In the genomic region with DNA sequence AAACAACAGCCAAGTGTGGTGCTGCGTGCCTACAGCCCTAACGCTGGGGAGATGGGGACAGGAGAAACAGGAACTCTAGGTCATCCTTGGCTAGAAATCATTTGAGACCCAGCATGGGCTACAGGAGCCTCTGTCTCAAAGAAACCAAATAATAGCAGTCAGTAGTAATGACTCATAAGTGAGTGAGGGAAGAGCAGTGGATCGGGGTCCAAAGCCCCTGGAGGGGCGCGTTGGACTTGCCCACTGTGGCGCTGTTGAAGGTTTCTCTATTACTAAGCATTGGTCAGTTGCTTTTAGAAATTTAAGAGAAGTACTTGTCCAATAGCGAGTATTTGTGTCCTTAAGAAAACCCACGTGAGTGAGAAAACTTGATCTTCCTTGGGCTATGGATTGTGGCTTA, we compare ENCODE assay signal across 34 mouse cellular contexts.
"Had no signal": no experiment of that assay in that cellular context is flagged by ENCODE, and none has a peak within 500 bp of the region (broad histone marks: within the 10 kb centered on the region; RNA-seq: fewer than 3 reads in every experiment).

No protein-coding gene starts in this region.

- ATAC-seq: hindbrain, embryonic 16.5 days; hindbrain, postnatal 0 days; inflammation-experienced regulatory T-cells, adult 6 months; intestine, embryonic 15.5 days; intestine, embryonic 16.5 days; intestine, postnatal 0 days had no signal

- H3K4me1 ChIP-seq: heart, embryonic 10.5 days; heart, embryonic 12.5 days; heart, embryonic 13.5 days; heart, embryonic 15.5 days; hindbrain, embryonic 10.5 days; hindbrain, embryonic 12.5 days; hindbrain, embryonic 13.5 days; hindbrain, embryonic 15.5 days; intestine, embryonic 15.5 days; kidney, embryonic 15.5 days had no signal

- H3K27ac ChIP-seq: heart, embryonic 10.5 days; heart, embryonic 13.5 days; heart, embryonic 15.5 days; hindbrain, embryonic 10.5 days; hindbrain, embryonic 12.5 days; hindbrain, embryonic 13.5 days; hindbrain, embryonic 14.5 days; hindbrain, embryonic 15.5 days; hindbrain, postnatal 0 days; intestine, embryonic 15.5 days; kidney, embryonic 15.5 days; kidney, postnatal 0 days; layer of hippocampus, adult 2 months had no signal

- H3K4me3 ChIP-seq: heart, embryonic 10.5 days; heart, embryonic 12.5 days; heart, embryonic 13.5 days; heart, embryonic 15.5 days; hindbrain, embryonic 10.5 days; hindbrain, embryonic 12.5 days; hindbrain, embryonic 13.5 days; hindbrain, embryonic 15.5 days; intestine, embryonic 15.5 days; kidney, embryonic 15.5 days; layer of hippocampus, adult 2 months had no signal

- DNase-seq: heart, postnatal 10 days; heart, postnatal 14 days; heart, postnatal 4 days; kidney, adult 11 months; kidney, adult 18-20 months; kidney, adult 2 months; kidney, adult 8-10 months; kidney, adult 9 months; kidney, postnatal 10 days; kidney, postnatal 14 days; kidney, postnatal 25 days; kidney, postnatal 36 days; kidney, postnatal 4 days; layer of hippocampus, adult 9-11 months; layer of hippocampus, postnatal 36 days had no signal

- H3K4me2 ChIP-seq: heart, embryonic 11.5 days; heart, embryonic 12.5 days; heart, embryonic 13.5 days; heart, embryonic 15.5 days; hindbrain, embryonic 12.5 days; hindbrain, embryonic 13.5 days; hindbrain, embryonic 14.5 days; hindbrain, embryonic 15.5 days; intestine, embryonic 15.5 days; kidney, embryonic 15.5 days had no signal

- H3K9me3 ChIP-seq: heart, embryonic 10.5 days; heart, embryonic 12.5 days; heart, embryonic 13.5 days; heart, embryonic 15.5 days; hindbrain, embryonic 10.5 days; hindbrain, embryonic 12.5 days; hindbrain, embryonic 13.5 days; hindbrain, embryonic 15.5 days; intestine, embryonic 15.5 days; kidney, embryonic 15.5 days had no signal

- H3K27me3 ChIP-seq: heart, embryonic 12.5 days; heart, embryonic 13.5 days; heart, embryonic 15.5 days; hindbrain, embryonic 12.5 days; hindbrain, embryonic 13.5 days; hindbrain, embryonic 15.5 days; intestine, embryonic 15.5 days; kidney, embryonic 15.5 days had no signal

- H3K9ac ChIP-seq: heart, embryonic 12.5 days; heart, embryonic 13.5 days; heart, embryonic 15.5 days; hindbrain, embryonic 12.5 days; hindbrain, embryonic 13.5 days; hindbrain, embryonic 14.5 days; hindbrain, embryonic 15.5 days; intestine, embryonic 15.5 days; kidney, embryonic 15.5 days had no signal
